ENCODE assay signal across 9 mouse cellular contexts in the genomic region with DNA sequence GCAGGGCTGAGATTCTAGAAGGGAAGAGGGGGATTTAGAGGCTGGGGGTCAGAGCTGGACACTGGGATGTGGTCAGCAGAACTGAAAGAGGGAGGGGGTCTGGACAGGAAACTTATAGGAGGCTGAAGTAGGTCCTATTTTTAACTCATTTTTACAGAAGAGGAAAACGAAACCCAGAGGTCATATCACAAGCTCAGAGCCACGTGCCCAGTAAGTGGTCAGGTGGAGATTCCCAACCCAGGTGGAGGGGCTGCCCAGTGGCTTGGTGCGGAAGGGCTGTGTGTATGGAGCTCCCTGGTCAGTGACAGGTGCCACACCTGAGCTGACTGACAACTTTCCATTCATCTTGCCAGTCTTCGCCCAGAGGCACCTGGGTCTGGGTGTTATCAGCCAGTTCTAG. TPM values are rescaled to one million over a fixed set of nuclear protein-coding genes. Genes with fewer than 3 reads are reported as not detected.
DNase-seq lines count a peak whose midpoint lies in the region; ATAC-seq and TF ChIP-seq lines count a peak whose summit lies in the region.
"Had no signal": no experiment of that assay in that cellular context is flagged by ENCODE, and none has a peak within 500 bp of the region (broad histone marks: within the 10 kb centered on the region; RNA-seq: fewer than 3 reads in every experiment).

No protein-coding gene starts in this region.

- H3K4me3 ChIP-seq in forebrain, embryonic 10.5 days: peak overlapping the region; percentile 70; the same call in 1 of the 2 replicates
- H3K4me3 ChIP-seq in forebrain, postnatal 0 days (ENCODE audit: low read depth, low read length): no peak overlapping the region
- peak overlapping the region; percentile 27; the same call in 1 of the 2 replicates for H3K4me3 ChIP-seq in layer of hippocampus, adult 2 months
- 0 out of 2 replicates have a peak overlapping the region, but pooled peaks have one; percentile 4 for H3K4me3 ChIP-seq in forebrain, embryonic 14.5 days (ENCODE audit: low read depth, low read length)
- H3K4me3 ChIP-seq in liver, postnatal 0 days (ENCODE audit: low read depth, low read length): no peak overlapping the region
- no peak overlapping the region for H3K4me3 ChIP-seq in thymus, adult 2 months (ENCODE audit: control insufficient read depth, insufficient read depth, low read length)

- no peak for TF ChIP-seq CTCF in forebrain, postnatal 0 days (IDR thresholded peaks at IDR 0.05; ENCODE audit: low read depth)
- TF ChIP-seq CTCF in layer of hippocampus, adult 2 months (conservative IDR thresholded peaks at IDR 0.05): no peak
- no peak for TF ChIP-seq CTCF in liver, postnatal 0 days (IDR thresholded peaks at IDR 0.05; ENCODE audit: low read depth)
- no peak for TF ChIP-seq CTCF in thymus, adult 2 months (IDR thresholded peaks at IDR 0.05; ENCODE audit: borderline replicate concordance, control insufficient read depth, extremely low read depth, insufficient read depth, low read length, poor library complexity)

- H3K27me3 ChIP-seq in forebrain, embryonic 10.5 days (ENCODE audit: poor library complexity, severe bottlenecking): peaks cover 21% of the 10 kb centered on the region; the same call in 1 of the 2 replicates
- no peaks in the 10 kb centered on the region for H3K27me3 ChIP-seq in forebrain, postnatal 0 days (ENCODE audit: insufficient read depth, low read length)
- no peaks in the 10 kb centered on the region for H3K27me3 ChIP-seq in forebrain, embryonic 14.5 days (replicated peaks; ENCODE audit: control insufficient read depth, insufficient read depth, low read length)
- peaks cover 11% of the 10 kb centered on the region for H3K27me3 ChIP-seq in liver, postnatal 0 days (ENCODE audit: insufficient read depth, low read length)
- no peaks in the 10 kb centered on the region for H3K27me3 ChIP-seq in thymus, adult 2 months (ENCODE audit: control insufficient read depth, insufficient read depth, low read length)

- peak overlapping the region; percentile 89 for H3K27ac ChIP-seq in forebrain, embryonic 10.5 days
- H3K27ac ChIP-seq in forebrain, postnatal 0 days (ENCODE audit: low read depth, low read length): no peak overlapping the region
- no peak overlapping the region; the same call in 1 of the 2 replicates for H3K27ac ChIP-seq in layer of hippocampus, adult 2 months
- H3K27ac ChIP-seq in forebrain, embryonic 14.5 days (ENCODE audit: low read depth, low read length): no peak overlapping the region
- no peak overlapping the region for H3K27ac ChIP-seq in liver, postnatal 0 days (ENCODE audit: low read depth)
- H3K27ac ChIP-seq in thymus, adult 2 months (ENCODE audit: control insufficient read depth, insufficient read depth, low read length): no peak overlapping the region

- H3K4me1 ChIP-seq in forebrain, embryonic 10.5 days: peaks cover 56% of the 10 kb centered on the region
- H3K4me1 ChIP-seq in forebrain, postnatal 0 days (ENCODE audit: insufficient read depth): peaks cover 6% of the 10 kb centered on the region
- H3K4me1 ChIP-seq in forebrain, embryonic 14.5 days (ENCODE audit: control insufficient read depth, insufficient read depth, low read length): peaks cover 5% of the 10 kb centered on the region; the same call in 1 of the 2 replicates
- H3K4me1 ChIP-seq in liver, postnatal 0 days (ENCODE audit: insufficient read depth): peaks cover 12% of the 10 kb centered on the region
- peaks cover 8% of the 10 kb centered on the region for H3K4me1 ChIP-seq in thymus, adult 2 months (replicated peaks; ENCODE audit: control insufficient read depth, insufficient read depth, low read length)

- 68% methylated on average over 4 of the region's 4 CpGs for WGBS in forebrain, embryonic 10.5 days
- WGBS in forebrain, postnatal 0 days: 83% methylated on average over 4 of the region's 4 CpGs
- WGBS in forebrain, embryonic 14.5 days: 73% methylated on average over 4 of the region's 4 CpGs
- WGBS in liver, postnatal 0 days (ENCODE audit: insufficient replicate concordance): 48% methylated on average over 4 of the region's 4 CpGs
- 64% methylated on average over 4 of the region's 4 CpGs for WGBS in thymus, adult 2 months

- H3K9me3 ChIP-seq in forebrain, embryonic 10.5 days: no peaks in the 10 kb centered on the region
- H3K9me3 ChIP-seq in forebrain, postnatal 0 days (ENCODE audit: low read length): no peaks in the 10 kb centered on the region
- H3K9me3 ChIP-seq in forebrain, embryonic 14.5 days (replicated peaks; ENCODE audit: control insufficient read depth, low read length): no peaks in the 10 kb centered on the region
- H3K9me3 ChIP-seq in liver, postnatal 0 days (ENCODE audit: low read length): no peaks in the 10 kb centered on the region

- H3K36me3 ChIP-seq in forebrain, embryonic 10.5 days (replicated peaks): no peaks in the 10 kb centered on the region; the same call in 1 of the 2 replicates
- H3K36me3 ChIP-seq in forebrain, postnatal 0 days (ENCODE audit: insufficient read depth): no peaks in the 10 kb centered on the region
- no peaks in the 10 kb centered on the region for H3K36me3 ChIP-seq in forebrain, embryonic 14.5 days (ENCODE audit: control insufficient read depth, insufficient read depth, low read length)
- H3K36me3 ChIP-seq in liver, postnatal 0 days (replicated peaks; ENCODE audit: insufficient read depth, low read length): no peaks in the 10 kb centered on the region
- H3K36me3 ChIP-seq in thymus, adult 2 months (ENCODE audit: control insufficient read depth, insufficient read depth, low read length): no peaks in the 10 kb centered on the region

- H3K9ac ChIP-seq in forebrain, postnatal 0 days: no peak overlapping the region
- H3K9ac ChIP-seq in forebrain, embryonic 14.5 days (ENCODE audit: low read length): peak overlapping the region; percentile 25; the same call in 1 of the 2 replicates
- no peak overlapping the region for H3K9ac ChIP-seq in liver, postnatal 0 days (replicated peaks)

- no peak for DNase-seq in forebrain, embryonic 10.5 days (ENCODE audit: extremely low spot score, low spot score)
- no peak for DNase-seq in forebrain, postnatal 0 days
- no peak for DNase-seq in layer of hippocampus, adult 2 months (ENCODE audit: low spot score in 2 of 2)
- no peak for DNase-seq in layer of hippocampus, postnatal 14 days (ENCODE audit: low spot score in 2 of 2)
- no peak for DNase-seq in forebrain, embryonic 14.5 days (ENCODE audit: low spot score)
- DNase-seq in liver, postnatal 0 days: no peak
- DNase-seq in thymus, adult 2 months: no peak
- no peak for DNase-seq in right cerebral cortex, postnatal 10 days (ENCODE audit: low spot score in 2 of 2)
- DNase-seq: kidney, postnatal 14 days had no signal

- no peak for ATAC-seq in forebrain, postnatal 0 days
- ATAC-seq in forebrain, embryonic 14.5 days: no peak
- no peak for ATAC-seq in liver, postnatal 0 days

- no peak for TF ChIP-seq EP300 in liver, postnatal 0 days (IDR thresholded peaks at IDR 0.05; ENCODE audit: low read depth)

- H3K4me2 ChIP-seq in forebrain, postnatal 0 days (ENCODE audit: low read depth): no peak overlapping the region
- H3K4me2 ChIP-seq in forebrain, embryonic 14.5 days (ENCODE audit: low read length): no peak overlapping the region; the same call in 1 of the 2 replicates
- H3K4me2 ChIP-seq in liver, postnatal 0 days (ENCODE audit: low read depth, low read length): peak overlapping the region; percentile 54; the same call in 1 of the 2 replicates

- no peak for TF ChIP-seq POLR2A in thymus, adult 2 months (IDR thresholded peaks at IDR 0.05; ENCODE audit: control insufficient read depth, extremely low read depth, insufficient read depth, low read length, poor library complexity)

RNA-seq across cellular contexts. Expression of a gene that starts 1.5 kb away (rescaled TPM):
- 19.3 and 19.5 TPM in 2 replicates for polyA plus RNA-seq in forebrain, embryonic 10.5 days (2016; fragmentation: Nextera tagmentation; extraction: Ambion mirVana)
- 15.8 and 17.7 TPM in 2 replicates for total RNA-seq in forebrain, postnatal 0 days (2014; rRNA removed)
- polyA plus RNA-seq in forebrain, postnatal 0 days (2015; fragmentation: Nextera tagmentation; extraction: Ambion mirVana): 14.6 and 16.1 TPM in 2 replicates
- total RNA-seq in layer of hippocampus, adult 2 months (2021): 10 to 100 TPM; 36.6 to 41.1 TPM
- total RNA-seq in layer of hippocampus, postnatal 14 days (2021): 10 to 100 TPM; 46.7 to 47.9 TPM
- 15.8 and 16.7 TPM in 2 replicates for polyA plus RNA-seq in forebrain, embryonic 14.5 days (2014; fragmentation: Nextera tagmentation; extraction: Ambion mirVana)
- polyA plus RNA-seq in liver, postnatal 0 days (2015; fragmentation: Nextera tagmentation; extraction: Ambion mirVana): 26.6 and 27.4 TPM in 2 replicates
- 67.0 and 75.0 TPM in 2 replicates for polyA plus RNA-seq in thymus, adult 2 months (2012; rRNA removed)

RNA-seq across cellular contexts. Expression of a gene that starts 29.7 kb away (rescaled TPM):
- polyA plus RNA-seq in forebrain, embryonic 10.5 days (2016; fragmentation: Nextera tagmentation; extraction: Ambion mirVana): 0.17 and 0.28 TPM in 2 replicates
- total RNA-seq in forebrain, postnatal 0 days (2014; rRNA removed): 1.2 and 2.0 TPM in 2 replicates
- 1.4 and 1.9 TPM in 2 replicates for polyA plus RNA-seq in forebrain, postnatal 0 days (2015; fragmentation: Nextera tagmentation; extraction: Ambion mirVana)
- 1 to 10 TPM; 1.4 to 2.3 TPM for total RNA-seq in layer of hippocampus, adult 2 months (2021)
- total RNA-seq in layer of hippocampus, postnatal 14 days (2021): 1 to 10 TPM; 1.3 to 1.9 TPM
- polyA plus RNA-seq in forebrain, embryonic 14.5 days (2014; fragmentation: Nextera tagmentation; extraction: Ambion mirVana): 0.95 and 1.1 TPM in 2 replicates
- 0.65 and 0.92 TPM in 2 replicates for polyA plus RNA-seq in liver, postnatal 0 days (2015; fragmentation: Nextera tagmentation; extraction: Ambion mirVana)
- polyA plus RNA-seq in thymus, adult 2 months (2012; rRNA removed): 2.7 and 5.2 TPM in 2 replicates

RNA-seq across cellular contexts. Expression of a gene that starts 32.4 kb away (rescaled TPM):
- polyA plus RNA-seq in forebrain, embryonic 10.5 days (2016; fragmentation: Nextera tagmentation; extraction: Ambion mirVana): 59.2 and 60.5 TPM in 2 replicates
- 110 and 144 TPM in 2 replicates for total RNA-seq in forebrain, postnatal 0 days (2014; rRNA removed)
- 47.3 and 47.9 TPM in 2 replicates for polyA plus RNA-seq in forebrain, postnatal 0 days (2015; fragmentation: Nextera tagmentation; extraction: Ambion mirVana)
- total RNA-seq in layer of hippocampus, adult 2 months (2021): 100 to 1,000 TPM; 110 to 115 TPM
- total RNA-seq in layer of hippocampus, postnatal 14 days (2021): 100 to 1,000 TPM; 114 to 119 TPM
- polyA plus RNA-seq in forebrain, embryonic 14.5 days (2014; fragmentation: Nextera tagmentation; extraction: Ambion mirVana): 53.6 and 61.2 TPM in 2 replicates
- 21.4 and 22.6 TPM in 2 replicates for polyA plus RNA-seq in liver, postnatal 0 days (2015; fragmentation: Nextera tagmentation; extraction: Ambion mirVana)
- polyA plus RNA-seq in thymus, adult 2 months (2012; rRNA removed): 102 and 134 TPM in 2 replicates

Comparison
In these comparisons a context has a peak if more than half of its experiments do, and no peak if none do; other contexts are left out.
1. H3K4me3 ChIP-seq: peak in forebrain, embryonic 10.5 days (single experiment), layer of hippocampus, adult 2 months (single experiment) and forebrain, embryonic 14.5 days (single experiment); none in forebrain, postnatal 0 days (single experiment), liver, postnatal 0 days (single experiment) and thymus, adult 2 months (single experiment).